8 mouse cellular contexts compared by ENCODE assay signal in genomic region chr7:110164103-110164681, GRCm38 (mm10). TPM values are rescaled to one million over a fixed set of nuclear protein-coding genes. Genes with fewer than 3 reads are reported as not detected.
DNase-seq lines count a peak whose midpoint lies in the region; ATAC-seq and TF ChIP-seq lines count a peak whose summit lies in the region.

No protein-coding gene starts in this region.

- TF ChIP-seq POLR2A in CH12.LX (IDR thresholded peaks at IDR 0.05; ENCODE audit: low read depth, low read length) = peak; percentile 67

- H3K27me3 ChIP-seq in CH12.LX (replicated peaks) = no peaks in the 10 kb centered on the region
- H3K27me3 ChIP-seq in forebrain, embryonic 11.5 days (ENCODE audit: control insufficient read depth, insufficient read depth, low read length) = no peaks in the 10 kb centered on the region
- H3K27me3 ChIP-seq in heart, embryonic 16.5 days (ENCODE audit: control insufficient read depth, insufficient read depth, low read length) = no peaks in the 10 kb centered on the region
- no peaks in the 10 kb centered on the region for H3K27me3 ChIP-seq in liver, embryonic 15.5 days
- no peaks in the 10 kb centered on the region for H3K27me3 ChIP-seq in neural tube, embryonic 12.5 days (replicated peaks)

- TF ChIP-seq EP300 in CH12.LX (IDR thresholded peaks at IDR 0.05; ENCODE audit: low read length) = peak; percentile 70

- TF ChIP-seq CTCF in CH12.LX (conservative IDR thresholded peaks at IDR 0.05 in 1 of 2, IDR thresholded peaks at IDR 0.05 in 1 of 2; ENCODE audit: low read depth in 2 of 2, low read length in 2 of 2) = peak; percentile 16 to 85; a peak in 2 of 4 replicates

- peak; percentile 83 for ATAC-seq in forebrain, embryonic 11.5 days (replicated peaks; ENCODE audit: low FRiP score)
- ATAC-seq in heart, embryonic 16.5 days (replicated peaks; ENCODE audit: extremely low read depth, insufficient read depth, low FRiP score) = peak; percentile 79
- peak; percentile 82 for ATAC-seq in liver, embryonic 15.5 days (ENCODE audit: insufficient read depth)
- peak; percentile 89 for ATAC-seq in neural tube, embryonic 12.5 days (ENCODE audit: low FRiP score, low read depth)

- no peaks in the 10 kb centered on the region for H3K36me3 ChIP-seq in CH12.LX (replicated peaks in 1 of 2; ENCODE audit: control insufficient read depth in 1 of 2, insufficient read depth in 1 of 2, low read length in 1 of 2)
- H3K36me3 ChIP-seq in forebrain, embryonic 11.5 days (ENCODE audit: control insufficient read depth, insufficient read depth, low read length) = no peaks in the 10 kb centered on the region
- no peaks in the 10 kb centered on the region for H3K36me3 ChIP-seq in heart, embryonic 16.5 days (ENCODE audit: control insufficient read depth, insufficient read depth)
- no peaks in the 10 kb centered on the region for H3K36me3 ChIP-seq in liver, embryonic 15.5 days (replicated peaks)
- H3K36me3 ChIP-seq in neural tube, embryonic 12.5 days = no peaks in the 10 kb centered on the region

- H3K9ac ChIP-seq in CH12.LX (ENCODE audit: insufficient read depth, low read depth) = peak overlapping the region; percentile 88
- peak overlapping the region; percentile 73 for H3K9ac ChIP-seq in forebrain, embryonic 11.5 days (ENCODE audit: low read length)
- peak overlapping the region; percentile 80 for H3K9ac ChIP-seq in heart, embryonic 16.5 days (ENCODE audit: low read length)
- H3K9ac ChIP-seq in liver, embryonic 15.5 days = peak overlapping the region; percentile 61
- H3K9ac ChIP-seq in neural tube, embryonic 12.5 days = peak overlapping the region; percentile 59

- peak overlapping the region; percentile 45 to 56 (median 49) for H3K4me3 ChIP-seq in CH12.LX (replicated peaks in 1 of 3; ENCODE audit: low read depth in 2 of 3, low read length in 2 of 3, poor library complexity in 1 of 3)
- H3K4me3 ChIP-seq in forebrain, embryonic 11.5 days (ENCODE audit: low read depth, low read length) = peak overlapping the region; percentile 40
- H3K4me3 ChIP-seq in heart, embryonic 16.5 days (ENCODE audit: low read length) = peak overlapping the region; percentile 54
- peak overlapping the region; percentile 63 for H3K4me3 ChIP-seq in liver, embryonic 15.5 days (replicated peaks)
- peak overlapping the region; percentile 46 for H3K4me3 ChIP-seq in neural tube, embryonic 12.5 days

- peak; percentile 92 for DNase-seq in CH12.LX (ENCODE audit: extremely low read depth)
- DNase-seq in c-Kit-positive CD71-positive TER-119-negative erythroid progenitor cells, embryonic 14.5 days (ENCODE audit: low read depth) = peak; percentile 93
- DNase-seq in forebrain, embryonic 11.5 days (ENCODE audit: low spot score) = peak; percentile 91
- peak; percentile 93 to 95 for DNase-seq in kidney, postnatal 36 days
- peak; percentile 50 for DNase-seq in telencephalon, adult 2 months (ENCODE audit: low read depth, low spot score)

- H3K4me1 ChIP-seq in CH12.LX (ENCODE audit: control insufficient read depth in 1 of 2, insufficient read depth in 2 of 2) = peaks cover 6 to 45% of the 10 kb centered on the region in 2 experiments
- no peaks in the 10 kb centered on the region; the same call in 1 of the 2 replicates for H3K4me1 ChIP-seq in forebrain, embryonic 11.5 days (replicated peaks; ENCODE audit: control insufficient read depth, insufficient read depth, low read length)
- H3K4me1 ChIP-seq in heart, embryonic 16.5 days (ENCODE audit: control insufficient read depth, insufficient read depth, low read length) = no peaks in the 10 kb centered on the region
- peaks cover 18% of the 10 kb centered on the region for H3K4me1 ChIP-seq in liver, embryonic 15.5 days (replicated peaks)
- H3K4me1 ChIP-seq in neural tube, embryonic 12.5 days = no peaks in the 10 kb centered on the region

- H3K27ac ChIP-seq in CH12.LX (ENCODE audit: insufficient read depth, low read depth) = peak overlapping the region; percentile 97
- peak overlapping the region; percentile 73 for H3K27ac ChIP-seq in forebrain, embryonic 11.5 days (ENCODE audit: low read depth, low read length)
- peak overlapping the region; percentile 95 for H3K27ac ChIP-seq in heart, embryonic 16.5 days (ENCODE audit: low read length)
- peak overlapping the region; percentile 86 for H3K27ac ChIP-seq in liver, embryonic 15.5 days (replicated peaks)
- H3K27ac ChIP-seq in neural tube, embryonic 12.5 days = peak overlapping the region; percentile 38

- under 1% methylated on average over 24 of the region's 24 CpGs for WGBS in forebrain, embryonic 11.5 days
- under 1% methylated on average over 24 of the region's 24 CpGs for WGBS in heart, embryonic 16.5 days
- WGBS in liver, embryonic 15.5 days (ENCODE audit: insufficient replicate concordance) = under 1% methylated on average over 24 of the region's 24 CpGs
- WGBS in neural tube, embryonic 12.5 days = under 1% methylated on average over 24 of the region's 24 CpGs

- H3K4me2 ChIP-seq in CH12.LX (ENCODE audit: insufficient read depth, low read depth, poor library complexity, severe bottlenecking) = peak overlapping the region; percentile 53; the same call in 1 of the 2 replicates
- H3K4me2 ChIP-seq in forebrain, embryonic 11.5 days (ENCODE audit: low read depth, low read length, severe bottlenecking) = peak overlapping the region; percentile 96
- H3K4me2 ChIP-seq in heart, embryonic 16.5 days (ENCODE audit: low read depth, low read length) = peak overlapping the region; percentile 87
- H3K4me2 ChIP-seq in liver, embryonic 15.5 days = peak overlapping the region; percentile 96
- peak overlapping the region; percentile 77 for H3K4me2 ChIP-seq in neural tube, embryonic 12.5 days (replicated peaks)

- H3K9me3 ChIP-seq in CH12.LX (replicated peaks; ENCODE audit: low read length) = peaks cover 3% of the 10 kb centered on the region
- H3K9me3 ChIP-seq in forebrain, embryonic 11.5 days (ENCODE audit: control insufficient read depth, low read length) = no peaks in the 10 kb centered on the region
- no peaks in the 10 kb centered on the region for H3K9me3 ChIP-seq in heart, embryonic 16.5 days (replicated peaks; ENCODE audit: control insufficient read depth, low read length)
- H3K9me3 ChIP-seq in liver, embryonic 15.5 days (replicated peaks) = no peaks in the 10 kb centered on the region
- no peaks in the 10 kb centered on the region for H3K9me3 ChIP-seq in neural tube, embryonic 12.5 days

- H3K79me2 ChIP-seq in CH12.LX (replicated peaks; ENCODE audit: control insufficient read depth, extremely low read depth, insufficient read depth, poor library complexity, severe bottlenecking) = no peaks in the 10 kb centered on the region

- in situ Hi-C loops in CH12.LX (cut with MboI; ENCODE audit: low pct_ligation_motif_present, low pct_unique_long_range_greater_than_20kb, low sequenced_read_pairs) = loop anchor here (5.0 to 25.0 kb wide), 3 partner anchors 101 to 463 kb away; partner anchors contain the start of gene Adm

- TF ChIP-seq RAD21 in CH12.LX (IDR thresholded peaks at IDR 0.05; ENCODE audit: low read depth, low read length) = peak; percentile 72

- dilution Hi-C loops in CH12.LX (cut with MboI; ENCODE audit: extremely low pct_ligation_motif_present, extremely low pct_unique_long_range_greater_than_20kb, low sequenced_read_pairs) = no loop called here

TF ChIP-seq in CH12.LX, 34 proteins besides CTCF, POLR2A, EP300 and RAD21 (continues in another document):
- TF ChIP-seq E2F4 (IDR thresholded peaks at IDR 0.05; ENCODE audit: insufficient replicate concordance, low read depth, low read length) = peak; percentile 26; the same call in 1 of the 2 replicates
- peak; percentile 30 for TF ChIP-seq GABPA (IDR thresholded peaks at IDR 0.05; ENCODE audit: insufficient replicate concordance, low read depth, low read length)
- TF ChIP-seq JUN (IDR thresholded peaks at IDR 0.05; ENCODE audit: insufficient read depth, low read depth, low read length) = peak; percentile 95
- no peak for TF ChIP-seq MAZ (IDR thresholded peaks at IDR 0.05; ENCODE audit: low read depth, low read length)
- peak; percentile 99 for TF ChIP-seq MXI1 (IDR thresholded peaks at IDR 0.05; ENCODE audit: low read depth, low read length)
- TF ChIP-seq MYC (IDR thresholded peaks at IDR 0.05; ENCODE audit: low read depth, low read length) = peak; percentile 100
- TF ChIP-seq USF1 (IDR thresholded peaks at IDR 0.05; ENCODE audit: low read depth, low read length) = peak; percentile 73
- TF ChIP-seq UBTF (IDR thresholded peaks at IDR 0.05; ENCODE audit: low read depth, low read length) = no peak
- peak; percentile 99 for TF ChIP-seq MAX (IDR thresholded peaks at IDR 0.05; ENCODE audit: low read length)
- no peak for TF ChIP-seq POLR2AphosphoS2 (IDR thresholded peaks at IDR 0.05; ENCODE audit: low read depth, low read length)
- peak; percentile 100 for TF ChIP-seq MEF2A (IDR thresholded peaks at IDR 0.05; ENCODE audit: borderline replicate concordance, low read depth, low read length)
- TF ChIP-seq USF2 (conservative IDR thresholded peaks at IDR 0.05; ENCODE audit: low read depth, low read length) = peak; percentile 51
- peak; percentile 70 for TF ChIP-seq SMC3 (IDR thresholded peaks at IDR 0.05; ENCODE audit: low read depth, low read length)
- TF ChIP-seq ZC3H11A (IDR thresholded peaks at IDR 0.05; ENCODE audit: low read depth, low read length) = no peak
- no peak for TF ChIP-seq PAX5 (IDR thresholded peaks at IDR 0.05; ENCODE audit: low read length)
- peak; percentile 90 for TF ChIP-seq TBP (conservative IDR thresholded peaks at IDR 0.05; ENCODE audit: low read depth, low read length)
- peak; percentile 75 for TF ChIP-seq BHLHE40 (IDR thresholded peaks at IDR 0.05; ENCODE audit: low read depth, low read length)

RNA-seq across cellular contexts. Expression of gene Wee1, which starts 42.3 kb away (rescaled TPM):
- total RNA-seq in CH12.LX (2012; rRNA removed) = 10.1 and 12.3 TPM in 2 replicates
- 12.2 and 14.2 TPM in 2 replicates for total RNA-seq in CH12.LX (2014; rRNA removed)
- 26.9 and 30.3 TPM in 2 replicates for polyA plus RNA-seq in CH12.LX (2012; ENCODE audit: insufficient read length, low read depth)
- 42.3 and 45.6 TPM in 2 replicates for polyA plus RNA-seq in forebrain, embryonic 11.5 days (2014; fragmentation: Nextera tagmentation; extraction: Ambion mirVana)
- polyA plus RNA-seq in heart, embryonic 16.5 days (2015; fragmentation: Nextera tagmentation; extraction: Ambion mirVana) = 20.8 and 20.9 TPM in 2 replicates
- 9.0 and 9.1 TPM in 2 replicates for polyA plus RNA-seq in liver, embryonic 15.5 days (2015; fragmentation: Nextera tagmentation; extraction: Ambion mirVana)
- 23.2 and 24.1 TPM in 2 replicates for polyA plus RNA-seq in neural tube, embryonic 12.5 days (2016; fragmentation: Nextera tagmentation; extraction: Ambion mirVana)

RNA-seq across cellular contexts. Expression of gene Swap70, which starts 57.3 kb away (rescaled TPM):
- 296 and 297 TPM in 2 replicates for total RNA-seq in CH12.LX (2012; rRNA removed)
- total RNA-seq in CH12.LX (2014; rRNA removed) = 398 and 409 TPM in 2 replicates
- 370 and 388 TPM in 2 replicates for polyA plus RNA-seq in CH12.LX (2012; ENCODE audit: insufficient read length, low read depth)
- polyA plus RNA-seq in forebrain, embryonic 11.5 days (2014; fragmentation: Nextera tagmentation; extraction: Ambion mirVana) = 22.7 and 26.5 TPM in 2 replicates
- polyA plus RNA-seq in heart, embryonic 16.5 days (2015; fragmentation: Nextera tagmentation; extraction: Ambion mirVana) = 21.4 and 22.3 TPM in 2 replicates
- polyA plus RNA-seq in liver, embryonic 15.5 days (2015; fragmentation: Nextera tagmentation; extraction: Ambion mirVana) = 7.8 and 9.0 TPM in 2 replicates
- polyA plus RNA-seq in neural tube, embryonic 12.5 days (2016; fragmentation: Nextera tagmentation; extraction: Ambion mirVana) = 17.8 and 19.0 TPM in 2 replicates

Comparison
In these comparisons a context has a peak if more than half of its experiments do, and no peak if none do; other contexts are left out.
1. Peak in every context shown above with its lines: DNase-seq, ATAC-seq, H3K4me3 ChIP-seq and H3K27ac ChIP-seq.
2. H3K27ac ChIP-seq: peak in every context shown above with its lines; median percentile 97 in CH12.LX; 95 in heart, embryonic 16.5 days; 86 in liver, embryonic 15.5 days; 73 in forebrain, embryonic 11.5 days; 38 in neural tube, embryonic 12.5 days.
3. RNA of gene Swap70, which starts 57.3 kb away (polyA plus RNA-seq): 370 to 388 TPM in CH12.LX; 22.7 to 26.5 TPM in forebrain, embryonic 11.5 days, 21.4 to 22.3 TPM in heart, embryonic 16.5 days, 17.8 to 19.0 TPM in neural tube, embryonic 12.5 days and 7.8 to 9.0 TPM in liver, embryonic 15.5 days; every median in the first group is over 10 times any median in the second.